Mouse (Mus musculus): ENCODE data around the gene Atrx. TPM values are rescaled to one million over a fixed set of nuclear protein-coding genes. Genes with fewer than 3 reads are reported as not detected.
A peak's percentile ranks its signal among the peaks of the same experiment; 100 is the strongest.
"Not testable (repeated sequence)": the region's sequence is repeated elsewhere in the genome, so short reads cannot be mapped to it uniquely, and the experiment has no call there.

Atrx gene
- polyA plus RNA-seq, 1 experiment from 2014 or later, result 35.0 TPM

DNA sequence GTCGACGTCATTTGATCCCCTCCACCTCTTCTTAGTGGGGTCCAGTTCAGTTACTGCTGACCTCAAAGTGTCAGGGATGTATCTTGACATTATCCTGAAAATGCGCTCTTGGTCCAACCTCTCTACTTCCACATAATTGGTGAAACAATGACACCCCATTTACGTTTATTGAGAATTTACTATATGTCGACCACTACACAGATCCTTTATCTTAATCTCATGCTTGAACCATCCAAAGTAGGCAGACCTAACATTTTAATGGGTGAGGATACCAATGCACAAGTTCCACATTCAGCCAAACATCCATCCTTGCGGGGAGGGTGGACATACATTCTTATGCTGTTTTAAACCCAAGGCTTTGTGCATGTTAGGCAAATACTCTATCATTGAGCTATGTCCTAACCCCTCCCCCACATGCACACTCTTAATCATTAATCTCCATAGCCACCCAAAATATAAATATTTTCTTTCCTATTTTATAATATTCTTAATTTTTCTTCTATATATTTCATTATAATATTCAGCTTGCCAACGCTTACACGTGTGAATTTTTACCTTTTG is 355 bp upstream of the Atrx start:
- no peak overlapping the region for H3K9ac ChIP-seq (replicated peaks)
- DNase-seq, result no peak

DNA sequence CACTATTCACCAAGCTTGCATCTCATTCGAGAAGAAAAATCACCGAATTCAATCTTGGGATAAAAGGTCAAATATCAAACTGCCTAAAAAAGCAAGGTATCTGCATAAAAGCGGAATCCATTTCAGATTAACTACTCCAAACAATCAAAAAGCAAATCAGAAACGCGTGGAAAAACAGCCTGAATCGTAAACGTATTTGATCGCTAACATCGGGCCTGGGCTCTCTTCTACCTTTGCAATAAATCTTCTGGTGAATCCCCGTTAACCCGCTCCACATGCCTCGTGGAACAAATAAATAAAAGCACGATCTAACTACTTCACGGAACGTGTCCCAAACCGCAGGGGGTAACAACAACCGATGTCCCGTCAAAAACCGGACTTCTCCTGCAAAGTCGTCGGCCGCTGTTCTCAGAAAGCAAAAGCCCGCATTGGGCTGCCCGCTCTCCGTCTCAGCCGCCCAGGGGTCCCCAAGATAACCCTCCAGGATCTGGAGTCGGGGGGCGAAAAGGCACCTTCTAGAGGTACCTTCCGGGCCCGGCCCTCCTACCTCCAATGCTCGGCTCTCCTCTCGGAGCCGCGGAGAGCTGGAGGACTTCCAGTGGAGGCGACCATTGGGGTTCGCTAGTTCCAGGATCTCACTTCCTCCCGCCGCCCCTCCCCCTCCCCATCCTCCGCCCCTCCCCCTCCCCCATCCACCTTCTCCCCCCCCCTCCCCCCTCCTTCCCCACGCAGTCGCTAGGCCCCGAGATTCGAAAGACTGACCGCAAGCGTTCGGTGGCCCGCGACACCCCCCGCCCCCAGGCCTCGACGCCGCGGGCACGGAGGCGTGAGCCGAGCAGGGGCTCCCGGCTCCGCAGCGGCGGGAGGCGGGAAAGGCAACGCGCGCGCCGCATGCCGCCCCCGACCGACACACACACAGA is 1.0 kb downstream of the Atrx start:
- Histone ChIP-seq H3K9me3 (ENCODE audit: low read length) (no peaks in the 10 kb centered on the region), H3K4me2 (ENCODE audit: low read depth, low read length) (peak overlapping the region; percentile 71), H3K4me1 (ENCODE audit: insufficient read depth) (no peaks in the 10 kb centered on the region; the same call in 1 of the 2 replicates), H3K4me3 (ENCODE audit: low read depth, low read length) (peak overlapping the region; percentile 77), H3K9ac (replicated peaks) (peak overlapping the region; percentile 89), H3K27me3 (ENCODE audit: insufficient read depth, low read length) (no peaks in the 10 kb centered on the region), H3K27ac (ENCODE audit: low read depth) (peak overlapping the region; percentile 92), H3K36me3 (replicated peaks; ENCODE audit: insufficient read depth, low read length) (no peaks in the 10 kb centered on the region)
- ATAC-seq (peak; percentile 56), DNase-seq (peak; percentile 46)
- TF ChIP-seq CTCF (IDR thresholded peaks at IDR 0.05; ENCODE audit: low read depth) (no peak), EP300 (IDR thresholded peaks at IDR 0.05; ENCODE audit: low read depth) (no peak)
- WGBS (ENCODE audit: insufficient replicate concordance), result 22% methylated on average over 45 of the region's 69 CpGs

More for the DNA sequence above, 355 bp upstream of the Atrx start:
- Histone ChIP-seq H3K36me3 (replicated peaks; ENCODE audit: insufficient read depth, low read length) (no peaks in the 10 kb centered on the region), H3K4me3 (ENCODE audit: low read depth, low read length) (peak overlapping the region; percentile 77), H3K9me3 (ENCODE audit: low read length) (no peaks in the 10 kb centered on the region), H3K4me1 (ENCODE audit: insufficient read depth) (no peaks in the 10 kb centered on the region; the same call in 1 of the 2 replicates), H3K27ac (ENCODE audit: low read depth) (peak overlapping the region; percentile 92; the same call in 1 of the 2 replicates), H3K27me3 (ENCODE audit: insufficient read depth, low read length) (no peaks in the 10 kb centered on the region), H3K4me2 (ENCODE audit: low read depth, low read length) (peak overlapping the region; percentile 71)
- 34% methylated on average over 8 of the region's 8 CpGs for WGBS (ENCODE audit: insufficient replicate concordance)
- ATAC-seq, result no peak
- TF ChIP-seq CTCF (IDR thresholded peaks at IDR 0.05; ENCODE audit: low read depth), result no peak
- no peak for TF ChIP-seq EP300 (IDR thresholded peaks at IDR 0.05; ENCODE audit: low read depth)

DNA sequence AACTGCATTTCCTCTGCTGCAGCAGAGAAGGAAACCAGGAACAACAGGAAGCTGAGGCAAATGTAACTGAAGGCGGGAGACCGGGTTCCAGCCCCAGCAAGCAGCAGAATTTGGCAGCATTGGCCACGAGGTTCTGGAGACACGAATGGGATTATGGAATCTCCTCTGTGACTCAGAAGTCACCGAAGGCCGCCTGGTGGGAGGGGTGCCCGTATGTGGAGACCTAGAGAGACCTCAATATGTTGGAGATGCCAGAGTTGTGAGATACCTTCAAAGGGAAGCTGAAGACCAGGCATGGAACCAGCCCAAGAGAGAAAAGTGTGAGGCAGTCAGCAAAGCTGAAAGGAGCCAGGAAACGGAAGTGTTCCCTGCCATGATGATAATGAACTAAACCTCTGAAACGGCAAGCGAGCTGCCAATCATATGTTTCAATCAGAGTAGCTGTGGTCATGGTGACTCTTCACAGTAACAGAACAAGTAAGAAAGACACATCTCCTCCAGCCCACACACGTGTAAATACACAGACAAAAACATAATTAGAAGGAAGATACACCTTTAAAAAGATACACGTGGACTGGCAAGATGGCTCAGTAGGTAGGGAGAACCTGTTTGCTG is 3.0 kb downstream of the Atrx start:
- DNase-seq (no peak), ATAC-seq (no peak)
- Histone ChIP-seq H3K27ac (ENCODE audit: low read depth) (no peak overlapping the region; the same call in 1 of the 2 replicates), H3K27me3 (ENCODE audit: insufficient read depth, low read length) (no peaks in the 10 kb centered on the region), H3K4me3 (ENCODE audit: low read depth, low read length) (no peak overlapping the region), H3K4me2 (ENCODE audit: low read depth, low read length) (peak overlapping the region; percentile 51), H3K36me3 (replicated peaks; ENCODE audit: insufficient read depth, low read length) (no peaks in the 10 kb centered on the region), H3K9me3 (ENCODE audit: low read length) (no peaks in the 10 kb centered on the region), H3K9ac (replicated peaks) (no peak overlapping the region), H3K4me1 (ENCODE audit: insufficient read depth) (no peaks in the 10 kb centered on the region; the same call in 1 of the 2 replicates)
- WGBS (ENCODE audit: insufficient replicate concordance), result 46% methylated on average over 12 of the region's 12 CpGs
- TF ChIP-seq EP300 (IDR thresholded peaks at IDR 0.05; ENCODE audit: low read depth), result no peak
- TF ChIP-seq CTCF (IDR thresholded peaks at IDR 0.05; ENCODE audit: low read depth), result no peak

DNA sequence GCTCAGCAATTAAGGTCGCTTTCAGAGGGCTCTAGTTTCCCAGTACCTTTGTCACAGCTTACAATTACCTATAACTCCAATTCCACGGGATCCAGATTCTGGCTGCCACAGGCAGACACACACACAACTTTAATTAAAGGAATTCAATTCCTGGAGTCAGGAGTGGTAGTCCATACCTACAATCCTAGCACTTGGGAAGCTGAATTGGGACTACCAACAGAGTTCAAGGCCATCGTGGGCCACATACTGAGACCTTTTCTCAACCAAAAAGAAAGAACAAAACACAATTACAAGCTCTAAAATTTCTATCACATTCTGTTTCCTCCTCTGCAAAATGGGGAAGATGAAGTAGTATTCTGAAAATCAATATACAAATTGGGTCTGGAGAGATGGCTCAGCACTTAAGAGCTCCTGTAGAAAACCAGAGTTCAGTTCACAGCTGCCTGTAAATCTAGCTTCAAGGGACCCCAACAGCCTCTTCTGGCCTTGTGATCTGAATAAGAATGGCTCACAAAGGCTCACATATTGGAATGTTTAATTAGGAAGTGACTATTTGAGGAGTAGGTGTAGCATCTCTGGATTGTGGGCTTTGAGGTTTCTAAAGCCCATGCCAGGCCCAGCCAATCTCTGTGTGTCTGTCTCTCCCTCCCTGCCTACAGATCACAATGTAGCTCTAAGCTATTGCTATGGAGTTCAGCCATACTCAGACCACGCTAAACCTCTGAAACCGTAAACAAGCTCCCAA is 4.7 kb downstream of the Atrx start:
- no peaks in the 10 kb centered on the region for H3K36me3 ChIP-seq (replicated peaks; ENCODE audit: insufficient read depth, low read length)
- TF ChIP-seq EP300 (IDR thresholded peaks at IDR 0.05; ENCODE audit: low read depth) (no peak), CTCF (IDR thresholded peaks at IDR 0.05; ENCODE audit: low read depth) (no peak)
- no peaks in the 10 kb centered on the region; the same call in 1 of the 2 replicates for H3K4me1 ChIP-seq (ENCODE audit: insufficient read depth)
- no peak for DNase-seq
- no peaks in the 10 kb centered on the region for H3K9me3 ChIP-seq (ENCODE audit: low read length)
- no peak overlapping the region for H3K27ac ChIP-seq (ENCODE audit: low read depth)
- no peaks in the 10 kb centered on the region for H3K27me3 ChIP-seq (ENCODE audit: insufficient read depth, low read length)
- WGBS (ENCODE audit: insufficient replicate concordance), result 77% methylated on average over 5 of the region's 5 CpGs
- H3K9ac ChIP-seq (replicated peaks), result no peak overlapping the region
- ATAC-seq, result no peak
- no peak overlapping the region for H3K4me3 ChIP-seq (ENCODE audit: low read depth, low read length)
- H3K4me2 ChIP-seq (ENCODE audit: low read depth, low read length), result no peak overlapping the region

DNA sequence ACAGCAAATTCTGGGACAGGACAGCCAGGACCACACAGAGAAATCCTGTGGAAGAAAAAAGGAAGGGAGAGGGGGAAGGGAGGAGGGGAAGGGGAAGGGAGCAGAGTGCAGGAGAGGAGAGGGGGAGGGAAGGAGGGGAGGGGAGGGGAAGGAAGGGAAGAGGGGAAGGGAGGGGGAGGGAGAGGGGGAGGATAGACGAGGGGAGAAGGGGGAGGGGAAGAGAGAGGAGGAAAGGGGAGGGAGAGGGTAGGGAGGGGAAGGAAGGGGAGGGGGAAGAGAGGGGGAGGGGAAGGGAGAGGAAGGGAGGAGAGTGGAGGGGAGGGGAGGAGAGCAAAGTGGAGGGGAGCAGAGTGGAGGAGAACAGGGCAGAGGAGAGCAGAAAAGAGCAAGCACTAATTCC is 5.3 kb downstream of the Atrx start:
- ATAC-seq (no peak), DNase-seq (no peak)
- no peaks in the 10 kb centered on the region for H3K27me3 ChIP-seq (ENCODE audit: insufficient read depth, low read length)
- H3K9me3 ChIP-seq (ENCODE audit: low read length), result no peaks in the 10 kb centered on the region
- no peak overlapping the region for H3K4me2 ChIP-seq (ENCODE audit: low read depth, low read length)
- TF ChIP-seq EP300 (IDR thresholded peaks at IDR 0.05; ENCODE audit: low read depth), result no peak
- no peak for TF ChIP-seq CTCF (IDR thresholded peaks at IDR 0.05; ENCODE audit: low read depth)
- WGBS (ENCODE audit: insufficient replicate concordance), result 40% methylated on average over 1 of the region's 1 CpGs
- H3K36me3 ChIP-seq (replicated peaks; ENCODE audit: insufficient read depth, low read length), result no peaks in the 10 kb centered on the region
- H3K4me1 ChIP-seq (ENCODE audit: insufficient read depth), result no peaks in the 10 kb centered on the region; the same call in 1 of the 2 replicates
- H3K4me3 ChIP-seq (ENCODE audit: low read depth, low read length), result no peak overlapping the region
- no peak overlapping the region for H3K9ac ChIP-seq (replicated peaks)
- H3K27ac ChIP-seq (ENCODE audit: low read depth), result no peak overlapping the region

DNA sequence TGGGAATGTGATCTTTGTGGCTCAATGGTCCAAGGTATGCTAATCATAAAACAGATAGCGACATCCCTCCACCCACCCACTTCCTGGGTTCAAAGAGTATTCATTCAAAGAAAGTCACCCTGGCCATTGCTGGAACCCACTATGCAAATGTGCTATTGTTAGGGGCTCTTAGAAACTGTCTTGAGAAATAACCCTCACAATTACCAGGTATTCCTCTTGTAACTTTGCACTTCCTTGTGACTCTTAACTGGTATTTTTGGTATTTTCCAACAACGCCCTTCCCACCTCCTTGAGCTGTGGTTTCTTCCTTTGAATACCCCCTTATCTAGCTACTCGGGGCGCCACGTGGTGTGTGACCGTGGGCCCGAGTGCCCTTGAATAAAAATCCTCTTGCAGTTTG is 6.2 kb downstream of the Atrx start:
- DNase-seq; H3K27ac ChIP-seq (ENCODE audit: low read depth); H3K9ac ChIP-seq (replicated peaks); H3K4me3 ChIP-seq (ENCODE audit: low read depth, low read length); H3K27me3 ChIP-seq (ENCODE audit: insufficient read depth, low read length); ATAC-seq; H3K9me3 ChIP-seq (ENCODE audit: low read length); H3K36me3 ChIP-seq (replicated peaks; ENCODE audit: insufficient read depth, low read length); H3K4me2 ChIP-seq (ENCODE audit: low read depth, low read length); H3K4me1 ChIP-seq (ENCODE audit: insufficient read depth): not testable (repeated sequence)
- WGBS (ENCODE audit: insufficient replicate concordance), result 82% methylated on average over 7 of the region's 7 CpGs
